Mouse (Mus musculus) megakaryocyte progenitor cell, adult 5-6 weeks (primary cell): ENCODE results near the gene Zfhx3. TPM values are rescaled to one million over a fixed set of nuclear protein-coding genes. Genes with fewer than 3 reads are reported as not detected.

Experiments used
- ATAC-seq: replicated peaks from 2 replicates; pipeline ENCODE4 v1.8.0; 2016; ENCODE audit warnings: mild to moderate bottlenecking, moderate TSS enrichment, inconsistent platforms; ENCODE audit not compliant: poor library complexity
- total RNA-seq, 2 experiments: library from RNA; stranded (forward) in 1 of 2; stranded (reverse) in 1 of 2; fragments of 157-497, 149-512 nt in 1 of 2; fragments of 200-1000 nt in 1 of 2; gene quantifications; 2 replicates each; pipeline versions ENCODE4 v1.2.3 to v1.2.4; 2015 to 2017

The Zfhx3 gene
- total RNA-seq, 2 experiments from 2014 or later, result 0.25 to 1.7 TPM

DNA sequence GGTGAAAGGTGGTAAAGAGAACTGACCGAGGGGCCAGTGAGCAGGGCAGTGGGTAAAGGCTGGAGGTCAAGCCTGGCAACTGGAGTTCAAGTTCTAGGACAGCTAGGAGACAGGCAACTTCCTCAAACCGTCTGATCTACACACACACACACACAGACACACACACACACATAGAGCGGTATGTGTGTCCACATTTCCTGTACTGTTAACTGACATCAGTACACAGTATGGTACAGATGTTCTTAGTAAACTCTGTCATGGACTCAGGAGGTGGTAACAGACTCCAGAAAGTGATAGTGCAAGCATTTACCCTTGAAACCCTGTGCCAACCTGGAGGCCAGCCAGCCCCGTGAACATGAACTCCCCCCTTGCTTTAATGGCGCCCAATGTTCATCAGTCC, 1059.5 kb downstream of the Zfhx3 start:
- ATAC-seq, result peak; percentile 29; the same call in 1 of the 2 replicates

DNA sequence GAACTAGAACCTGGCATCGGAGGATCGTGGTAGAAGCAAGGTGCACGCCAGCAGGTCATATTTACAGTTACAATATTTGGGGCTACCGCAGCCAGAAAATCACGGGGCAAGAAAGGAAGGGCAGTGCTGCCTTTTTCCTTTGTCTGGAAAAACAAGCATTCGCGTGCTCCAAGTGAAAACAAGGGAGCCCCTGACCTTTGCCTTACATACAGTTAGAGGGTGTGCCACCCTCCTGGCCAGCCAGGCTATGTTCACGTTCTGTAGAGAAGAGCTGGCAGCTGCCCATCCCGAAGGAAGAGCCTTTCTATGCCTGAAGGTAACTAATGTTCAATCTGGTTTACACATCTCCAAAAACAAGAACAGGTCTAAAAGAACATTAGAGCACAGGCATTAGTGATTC, 1064.5 kb downstream of the Zfhx3 start:
- no peak for ATAC-seq
